Mouse (Mus musculus) cerebellum, adult 2 months (tissue): ENCODE results near the gene Ralb. TPM values are rescaled to one million over a fixed set of nuclear protein-coding genes. Genes with fewer than 3 reads are reported as not detected.

Experiments used
- DNase-seq, 2 experiments: peaks; one replicate each; pipeline ENCODE4 v3.0.0; 2021
- H3K27ac ChIP-seq: fragments of 200-500 bp; 2 replicates; pipeline ENCODE4 v1.5.1; 2012; ENCODE audit warnings: low read length, control low read depth, inconsistent platforms; ENCODE audit not compliant: insufficient read depth
- H3K27me3 ChIP-seq: fragments of 200-500 bp; 2 replicates; pipeline ENCODE4 v1.6.1; 2012; ENCODE audit warnings: inconsistent platforms, mild to moderate bottlenecking, low read length, moderate library complexity; ENCODE audit not compliant: control insufficient read depth, insufficient read depth
- H3K4me1 ChIP-seq: fragments of 200-500 bp; 2 replicates; pipeline ENCODE4 v1.6.1; 2011; ENCODE audit warnings: low read length; ENCODE audit not compliant: control insufficient read depth, insufficient read depth
- H3K4me3 ChIP-seq: fragments of 200-500 bp; replicated peaks from 2 replicates; pipeline ENCODE3; 2011; ENCODE audit warnings: mild to moderate bottlenecking, low read depth, low read length, control low read depth; ENCODE audit not compliant: insufficient read depth
- CTCF ChIP-seq: fragments of 200-500 bp; IDR thresholded peaks from 2 replicates; pipeline ENCODE4 v1.5.1; 2011; ENCODE audit warnings: low read depth, mild to moderate bottlenecking, control low read depth, low read length, moderate library complexity, borderline replicate concordance; ENCODE audit not compliant: insufficient read depth
- POLR2A ChIP-seq: fragments of 200-500 bp; IDR thresholded peaks from 2 replicates; pipeline ENCODE4 v1.6.1; 2011; ENCODE audit warnings: low read length, control low read depth, borderline replicate concordance; ENCODE audit not compliant: insufficient read depth
- WGBS: fragments of 180-500 bp; shearing (Covaris S2); methylation state at CpG from one replicate; pipeline ENCODE4 v1.1.7; 2018; 5-methylcytosine and 5-hydroxymethylcytosine counted together
- polyA plus RNA-seq: library from polyadenylated mRNA; depleted of rRNA; stranded (reverse); fragments of >200 nt; gene quantifications from 2 replicates; pipeline ENCODE4 v1.2.3, GENCODE M21; 2012

Ralb gene
- polyA plus RNA-seq, 1 experiment, result 25.1 TPM

DNA sequence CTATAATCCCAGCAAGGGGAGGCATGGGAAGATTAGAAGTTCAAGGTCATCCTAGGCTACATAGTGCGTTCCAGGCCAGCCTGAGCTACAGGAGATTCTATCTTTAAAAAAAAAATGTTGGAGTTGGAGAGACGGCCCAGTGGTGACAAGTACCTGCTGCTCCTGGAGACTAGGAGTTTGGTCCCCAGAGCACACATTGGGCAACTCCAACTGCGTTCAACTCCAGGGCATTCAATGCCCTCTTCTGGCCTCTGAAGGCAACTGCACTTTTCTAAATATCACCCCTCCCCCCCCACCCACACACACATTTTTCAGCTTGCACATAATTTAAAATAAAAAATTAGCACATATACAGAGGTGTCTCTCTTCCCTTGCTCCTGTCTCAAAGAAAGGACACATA lies 21.7 kb downstream of the Ralb start:
- 65% methylated on average over 3 of the region's 3 CpGs for WGBS
- no peaks in the 10 kb centered on the region for H3K27me3 ChIP-seq
- DNase-seq, result no peak

DNA sequence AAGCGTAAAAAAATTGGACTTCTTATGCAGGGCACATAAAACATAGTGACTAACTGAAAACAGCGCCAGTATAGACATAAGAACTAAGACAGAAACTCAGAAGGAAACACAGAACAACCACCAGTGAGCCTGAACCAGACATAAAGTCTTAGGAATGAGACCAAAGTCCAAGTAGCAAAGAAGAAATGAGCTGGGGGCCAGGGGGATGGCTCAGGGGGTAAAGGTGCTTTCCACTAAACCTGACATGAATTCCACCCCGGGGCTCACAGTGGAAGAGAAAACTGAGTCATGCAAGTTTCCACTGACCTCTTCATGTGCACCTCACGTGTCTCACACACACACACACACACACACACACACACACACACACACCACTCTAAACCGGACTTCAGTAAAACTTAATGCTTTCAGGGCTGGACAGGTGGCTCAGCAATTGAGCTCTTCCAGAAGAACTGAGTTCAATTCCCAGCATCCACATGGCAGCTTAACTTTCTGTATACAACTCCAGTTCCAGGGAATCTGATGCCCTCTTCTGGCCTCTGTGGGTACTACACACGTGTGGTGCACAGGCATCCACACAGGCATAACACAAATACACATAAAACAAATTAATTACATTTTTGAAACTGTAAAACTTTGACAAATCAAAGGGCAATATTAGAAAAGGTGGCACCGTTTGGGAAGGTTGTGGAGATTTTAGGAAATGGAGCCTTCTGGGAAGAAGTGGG lies 23.2 kb downstream of the Ralb start:
- H3K4me3 ChIP-seq, result no peak overlapping the region
- WGBS, result 95% methylated on average over 7 of the region's 7 CpGs
- H3K4me1 ChIP-seq, result peaks cover 3% of the 10 kb centered on the region
- H3K27ac ChIP-seq, result no peak overlapping the region
- no peaks in the 10 kb centered on the region for H3K27me3 ChIP-seq
- DNase-seq, result no peak
- TF ChIP-seq CTCF (0 out of 2 replicates have a peak, but pooled peaks have one; percentile 25), POLR2A (no peak)

More for the DNA sequence above, 21.7 kb downstream of the Ralb start:
- H3K4me3 ChIP-seq, result no peak overlapping the region
- TF ChIP-seq POLR2A (no peak), CTCF (peak; percentile 38; the same call in 1 of the 2 replicates)
- H3K4me1 ChIP-seq, result peaks cover 3% of the 10 kb centered on the region
- H3K27ac ChIP-seq, result no peak overlapping the region

DNA sequence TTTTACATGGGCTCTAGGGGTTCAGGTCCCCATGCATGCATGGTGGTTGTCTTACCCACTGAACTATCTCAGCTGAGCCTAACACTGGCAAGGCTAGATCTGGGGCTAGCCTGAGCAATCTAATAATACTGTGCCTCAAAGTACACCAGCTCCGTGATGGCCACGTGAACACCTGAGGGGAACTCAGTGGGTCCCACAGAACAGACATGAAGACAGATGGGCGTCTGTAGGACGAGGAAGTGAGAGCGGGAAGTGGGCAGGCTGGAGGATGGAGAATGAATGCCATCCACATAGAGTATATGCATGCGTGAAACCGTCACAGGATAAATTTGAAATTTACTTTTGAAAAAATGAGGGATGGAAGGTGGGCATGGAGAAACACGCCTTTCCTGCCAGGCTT lies 23.9 kb downstream of the Ralb start:
- no peaks in the 10 kb centered on the region for H3K27me3 ChIP-seq
- no peak overlapping the region for H3K27ac ChIP-seq
- no peak for DNase-seq
- H3K4me3 ChIP-seq, result no peak overlapping the region
- WGBS, result 88% methylated on average over 8 of the region's 8 CpGs
- H3K4me1 ChIP-seq, result peaks cover 3% of the 10 kb centered on the region
- TF ChIP-seq CTCF (no peak), POLR2A (no peak)

DNA sequence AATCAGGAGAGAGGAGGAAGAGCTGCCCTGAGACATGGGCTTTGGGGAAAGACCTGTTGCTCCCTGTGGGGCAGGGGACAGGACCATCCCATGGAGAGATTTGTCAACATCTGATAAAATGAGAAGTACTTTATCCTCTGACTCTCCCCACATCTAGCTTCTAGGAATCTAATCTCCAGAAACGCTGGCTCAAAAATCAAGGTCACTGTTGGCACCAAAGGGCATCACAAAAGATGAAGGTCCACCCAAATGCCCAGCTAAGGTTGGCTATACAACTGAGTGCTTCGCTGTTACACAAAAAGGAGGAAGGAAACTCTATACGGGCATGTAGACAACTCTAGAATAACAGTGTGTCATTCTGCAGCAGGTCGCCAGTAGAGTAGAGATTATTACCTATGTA lies 25.0 kb downstream of the Ralb start:
- Histone ChIP-seq H3K27ac (no peak overlapping the region), H3K4me3 (no peak overlapping the region), H3K4me1 (peaks cover 3% of the 10 kb centered on the region), H3K27me3 (no peaks in the 10 kb centered on the region)
- WGBS, result 90% methylated on average over 4 of the region's 4 CpGs
- TF ChIP-seq CTCF (no peak), POLR2A (no peak)
- DNase-seq, result no peak

DNA sequence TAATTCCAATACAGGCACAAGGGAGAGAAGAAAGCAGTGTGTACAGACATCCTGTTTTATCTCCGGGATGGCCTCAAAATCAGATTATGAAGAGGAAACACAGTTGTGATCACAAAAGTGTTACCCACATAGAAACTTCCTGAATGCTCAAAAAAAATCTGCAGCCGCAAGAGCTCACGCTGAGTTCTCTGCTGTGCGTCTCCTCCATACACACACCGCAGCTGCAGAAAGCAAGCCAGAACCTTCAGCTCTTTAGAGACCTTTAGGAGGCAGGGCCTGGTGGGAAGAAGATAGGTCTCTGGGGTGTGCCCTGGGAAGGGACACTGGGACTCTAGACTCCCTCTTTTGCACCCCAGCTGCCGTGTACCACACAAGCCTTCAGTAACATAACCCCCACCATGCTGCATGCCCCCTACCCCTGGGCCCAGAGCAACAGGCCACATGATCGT lies 27.7 kb downstream of the Ralb start:
- no peak for DNase-seq
- WGBS, result 85% methylated on average over 7 of the region's 7 CpGs
- Histone ChIP-seq H3K27me3 (no peaks in the 10 kb centered on the region), H3K27ac (no peak overlapping the region), H3K4me3 (no peak overlapping the region), H3K4me1 (no peaks in the 10 kb centered on the region)
- TF ChIP-seq CTCF (no peak), POLR2A (no peak)

DNA sequence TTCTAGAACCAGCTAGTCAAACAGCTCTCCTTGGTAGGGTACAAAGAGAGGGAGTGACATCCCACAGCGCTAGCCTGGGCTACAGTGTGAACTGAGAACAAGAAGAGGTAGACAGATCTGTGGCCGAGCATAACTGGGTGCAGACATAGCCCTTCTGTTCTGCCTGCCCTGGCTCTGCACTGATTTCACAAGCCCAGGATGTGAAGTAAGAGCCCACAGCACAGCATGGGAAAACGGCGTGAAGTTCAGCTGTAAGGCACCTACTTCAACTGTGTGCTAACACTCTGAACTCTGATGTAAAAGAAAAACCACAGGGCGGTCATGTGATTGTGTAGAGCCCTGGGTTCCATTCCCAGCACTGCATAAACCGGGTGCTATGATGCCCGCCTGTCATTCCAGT lies 29.9 kb downstream of the Ralb start:
- H3K4me3 ChIP-seq, result no peak overlapping the region
- no peak for DNase-seq
- 93% methylated on average over 7 of the region's 7 CpGs for WGBS
- H3K27ac ChIP-seq, result no peak overlapping the region
- H3K27me3 ChIP-seq, result no peaks in the 10 kb centered on the region
- TF ChIP-seq CTCF, result no peak
- TF ChIP-seq POLR2A, result no peak
- H3K4me1 ChIP-seq, result no peaks in the 10 kb centered on the region

DNA sequence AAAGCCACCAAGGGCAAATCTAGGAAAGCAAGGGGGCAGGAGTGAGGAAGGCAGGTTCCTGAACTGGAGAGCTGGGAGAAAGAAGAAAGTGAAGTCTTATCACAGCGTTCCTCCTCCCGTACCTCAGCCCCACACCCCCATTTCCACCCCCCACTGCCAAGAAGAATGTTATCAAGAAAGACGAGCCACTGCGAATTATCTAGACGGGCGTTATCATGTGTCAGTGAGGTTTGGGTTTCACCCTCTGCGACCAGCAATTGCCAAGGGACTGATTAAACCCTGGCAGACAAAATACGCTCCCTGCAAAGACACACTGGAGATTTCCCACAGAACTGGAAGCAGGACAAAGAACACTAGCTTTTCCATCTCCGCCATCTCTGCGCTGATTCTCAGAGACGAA lies 31.9 kb downstream of the Ralb start:
- no peaks in the 10 kb centered on the region for H3K4me1 ChIP-seq
- TF ChIP-seq CTCF (no peak), POLR2A (no peak)
- H3K27me3 ChIP-seq, result no peaks in the 10 kb centered on the region
- H3K27ac ChIP-seq, result no peak overlapping the region
- DNase-seq, result no peak
- no peak overlapping the region for H3K4me3 ChIP-seq
- 72% methylated on average over 11 of the region's 11 CpGs for WGBS

DNA sequence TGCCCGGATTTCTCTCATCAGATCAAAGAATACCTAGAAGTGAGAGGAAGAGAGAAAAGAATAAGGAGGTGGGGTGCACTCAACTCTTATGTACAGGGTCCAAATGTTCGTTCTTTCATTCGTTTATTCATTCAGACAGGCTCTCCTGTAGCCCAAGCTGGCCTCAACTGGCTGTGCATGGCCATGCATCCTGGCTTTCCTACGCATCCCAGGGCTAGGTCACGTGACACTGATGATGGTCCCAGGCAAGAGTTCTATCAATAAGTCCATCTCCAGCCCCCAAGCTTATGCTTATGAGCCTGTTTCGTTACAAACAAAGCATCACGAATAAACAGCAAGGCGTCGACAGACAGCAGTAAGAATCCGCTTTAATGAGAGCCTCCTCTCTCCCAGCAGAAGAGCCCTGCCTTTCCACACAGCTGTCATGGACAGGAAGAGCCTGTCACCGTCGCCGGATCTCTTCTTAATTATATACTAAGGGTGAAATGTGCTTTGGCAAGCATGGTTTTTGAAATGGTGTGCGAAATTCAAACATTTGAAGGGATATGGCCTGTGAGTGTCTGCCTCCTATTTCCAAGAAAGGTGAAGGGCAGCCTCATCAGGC lies 32.7 kb downstream of the Ralb start:
- Histone ChIP-seq H3K27ac (no peak overlapping the region), H3K4me1 (no peaks in the 10 kb centered on the region), H3K4me3 (no peak overlapping the region), H3K27me3 (no peaks in the 10 kb centered on the region)
- TF ChIP-seq CTCF (no peak), POLR2A (no peak)
- DNase-seq, result no peak
- WGBS, result 49% methylated on average over 14 of the region's 14 CpGs
